Mouse (Mus musculus) ES-Bruce4 (cell line): ENCODE measurements around the gene Znrd1as. TPM values are rescaled to one million over a fixed set of nuclear protein-coding genes. Genes with fewer than 3 reads are reported as not detected.

Experiments used
- H3K27ac ChIP-seq: 2 replicates; pipeline ENCODE4 v1.5.1; 2012; ENCODE audit warnings: low read length, inconsistent platforms; ENCODE audit not compliant: insufficient read depth
- H3K27me3 ChIP-seq: 2 replicates; pipeline ENCODE4 v1.6.1; 2012; ENCODE audit warnings: mild to moderate bottlenecking, low read length, inconsistent platforms; ENCODE audit not compliant: control insufficient read depth, poor library complexity, insufficient read depth, severe bottlenecking
- H3K36me3 ChIP-seq: 2 replicates; pipeline ENCODE4 v1.6.1; 2012; ENCODE audit warnings: inconsistent platforms, mild to moderate bottlenecking, low read length, moderate library complexity; ENCODE audit not compliant: control insufficient read depth, poor library complexity, insufficient read depth, severe bottlenecking
- H3K4me1 ChIP-seq: one replicate; pipeline ENCODE4 v1.8.1; 2011; ENCODE audit warnings: low read length; ENCODE audit not compliant: control insufficient read depth, insufficient read depth
- H3K4me3 ChIP-seq: 2 replicates; pipeline ENCODE4 v1.5.1; 2011; ENCODE audit warnings: low read depth, mild to moderate bottlenecking, low read length
- H3K9ac ChIP-seq: 2 replicates; pipeline ENCODE4 v1.6.1; 2012; ENCODE audit warnings: low read depth, mild to moderate bottlenecking, inconsistent platforms; ENCODE audit not compliant: poor library complexity, severe bottlenecking
- H3K9me3 ChIP-seq: replicated peaks from 2 replicates; pipeline ENCODE4 v1.6.1; 2012; ENCODE audit warnings: mild to moderate bottlenecking, low read length, inconsistent platforms; ENCODE audit not compliant: control insufficient read depth, poor library complexity, insufficient read depth, severe bottlenecking
- CTCF ChIP-seq: IDR thresholded peaks from one replicate; pipeline ENCODE4 v1.8.1; 2011; ENCODE audit warnings: low read depth, low read length
- EP300 ChIP-seq: IDR thresholded peaks from 2 replicates; pipeline ENCODE4 v1.6.1; 2011; ENCODE audit warnings: low read depth, low read length; ENCODE audit not compliant: insufficient read depth
- POLR2A ChIP-seq: IDR thresholded peaks from one replicate; pipeline ENCODE4 v1.8.1; 2011; ENCODE audit warnings: low read length; ENCODE audit not compliant: insufficient read depth
- polyA plus RNA-seq: library from polyadenylated mRNA; stranded (reverse); fragments of >200 nt; gene quantifications from 2 replicates; pipeline ENCODE4 v1.2.4, GENCODE M21; 2011; ENCODE audit warnings: low read depth; ENCODE audit not compliant: missing spikeins, insufficient read depth, insufficient read length

Gene Znrd1as
- polyA plus RNA-seq, 1 experiment, result 30.5 TPM

DNA sequence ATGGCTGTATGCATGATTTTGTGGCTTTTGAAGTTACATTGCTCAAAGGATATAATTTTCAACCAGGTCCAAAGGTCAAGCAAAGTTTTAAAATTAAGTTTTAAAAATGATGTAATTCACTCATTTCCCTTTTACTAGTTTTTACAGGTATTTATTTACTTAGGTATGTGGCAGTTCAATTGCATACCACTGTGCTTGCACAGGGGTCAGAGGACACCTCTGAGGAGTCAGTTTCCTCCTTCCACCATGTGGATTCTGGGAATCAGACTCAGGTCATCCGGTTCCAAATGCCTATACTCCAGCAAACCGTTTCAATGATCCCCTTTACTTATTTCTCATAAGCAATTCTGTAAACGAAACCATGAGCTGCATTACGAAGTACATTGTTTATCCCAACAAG, 35.7 kb upstream of the Znrd1as start:
- H3K4me1 ChIP-seq, result no peaks in the 10 kb centered on the region
- H3K4me3 ChIP-seq, result no peak overlapping the region
- H3K9me3 ChIP-seq, result no peaks in the 10 kb centered on the region
- 0 out of 2 replicates have a peak overlapping the region, but pooled peaks have one; percentile 35 for H3K9ac ChIP-seq
- H3K27ac ChIP-seq, result no peak overlapping the region
- no peaks in the 10 kb centered on the region for H3K36me3 ChIP-seq
- no peaks in the 10 kb centered on the region for H3K27me3 ChIP-seq
- TF ChIP-seq CTCF, result no peak
- TF ChIP-seq EP300, result no peak
- no peak for TF ChIP-seq POLR2A

DNA sequence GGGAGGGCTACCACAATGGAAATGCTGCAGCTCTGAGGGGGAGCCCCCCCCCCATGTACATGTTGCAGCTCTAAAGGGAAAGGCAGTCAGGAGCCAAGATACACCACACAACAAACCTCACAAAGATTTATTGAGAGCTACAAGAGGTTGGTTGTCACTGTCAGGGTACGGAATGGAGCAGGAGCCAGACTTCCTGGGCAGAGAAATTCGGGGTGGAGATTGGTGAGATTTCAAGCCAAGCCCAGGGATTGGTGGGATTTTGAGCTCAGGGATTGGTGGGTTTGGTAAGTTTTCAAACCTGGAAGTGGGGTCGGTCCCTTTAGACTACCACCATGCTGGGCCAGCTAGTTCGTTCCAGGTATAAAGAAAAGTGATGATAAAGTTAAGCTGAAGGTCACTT, 34.9 kb upstream of the Znrd1as start:
- H3K36me3 ChIP-seq, result no peaks in the 10 kb centered on the region
- no peaks in the 10 kb centered on the region for H3K9me3 ChIP-seq
- H3K27me3 ChIP-seq, result no peaks in the 10 kb centered on the region
- H3K9ac ChIP-seq, result 0 out of 2 replicates have a peak overlapping the region, but pooled peaks have one; percentile 35
- no peaks in the 10 kb centered on the region for H3K4me1 ChIP-seq
- peak overlapping the region; percentile 72 for H3K4me3 ChIP-seq
- no peak for TF ChIP-seq POLR2A
- TF ChIP-seq EP300, result no peak
- no peak for TF ChIP-seq CTCF
- no peak overlapping the region for H3K27ac ChIP-seq

DNA sequence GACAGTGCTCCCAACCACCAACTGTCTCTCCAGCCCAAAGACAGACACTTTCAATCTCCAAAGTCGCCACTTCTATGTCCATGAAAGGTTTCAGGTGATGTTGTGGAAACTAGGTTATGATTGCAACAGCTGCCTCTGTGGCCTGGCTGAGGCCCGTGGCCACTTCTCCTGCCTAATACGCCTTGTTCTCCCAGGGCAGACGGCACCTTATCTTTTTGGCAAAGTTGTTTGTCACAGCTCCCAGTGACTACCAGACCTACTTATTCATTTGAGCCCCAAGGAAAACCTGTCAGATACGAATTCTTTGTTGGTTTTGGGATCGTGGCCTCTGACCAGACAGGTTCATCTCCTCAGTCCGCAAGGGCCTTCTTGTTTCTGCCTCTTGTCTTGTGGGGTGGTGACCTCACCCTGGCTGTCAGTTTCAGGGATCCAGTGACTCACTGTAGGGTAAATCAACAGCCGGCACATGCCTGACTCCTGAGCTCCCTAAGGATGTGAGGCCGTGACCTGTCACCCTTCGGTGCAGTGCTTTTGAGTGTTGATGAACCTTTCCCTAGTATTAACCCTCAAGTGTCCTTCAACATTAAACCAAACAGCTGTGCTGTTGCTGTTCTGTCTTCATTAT, 30.8 kb upstream of the Znrd1as start:
- no peak overlapping the region for H3K9ac ChIP-seq
- H3K4me3 ChIP-seq, result no peak overlapping the region
- no peaks in the 10 kb centered on the region for H3K9me3 ChIP-seq
- H3K27ac ChIP-seq, result no peak overlapping the region
- no peaks in the 10 kb centered on the region for H3K4me1 ChIP-seq
- H3K36me3 ChIP-seq, result no peaks in the 10 kb centered on the region
- TF ChIP-seq EP300 (no peak), CTCF (no peak)
- no peaks in the 10 kb centered on the region for H3K27me3 ChIP-seq

DNA sequence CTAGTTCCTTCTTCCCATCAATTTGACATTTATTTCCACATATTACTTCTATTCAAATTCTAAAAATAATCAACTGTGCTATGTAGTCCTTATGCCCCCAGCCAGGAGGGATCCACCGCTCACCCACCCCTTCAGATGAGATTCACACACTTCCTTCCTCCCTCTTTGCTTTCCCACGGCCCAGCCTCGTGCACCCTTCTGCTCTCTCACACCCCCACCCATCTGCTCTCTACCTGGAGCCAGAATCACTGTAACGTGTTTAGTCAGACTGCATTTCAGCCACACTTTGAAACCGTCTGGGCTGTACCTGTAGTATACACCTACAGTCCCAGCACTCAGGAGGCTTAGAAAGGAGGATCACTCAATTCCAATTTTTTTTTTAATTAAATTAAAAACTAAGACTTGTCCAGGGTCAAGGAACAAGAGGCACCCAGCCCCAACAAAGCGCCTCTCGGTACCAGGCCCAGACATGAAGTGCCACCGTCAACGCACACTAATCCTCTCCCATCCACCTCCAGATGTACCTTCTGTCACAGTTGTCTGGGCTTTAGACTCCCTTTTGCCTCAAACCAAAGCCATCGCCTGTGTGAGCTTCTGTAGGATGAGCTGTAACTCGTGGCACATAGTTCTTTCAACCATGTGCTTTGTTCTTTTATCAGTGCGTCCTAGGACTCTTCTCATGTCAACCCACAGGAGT, 29.0 kb upstream of the Znrd1as start:
- no peak overlapping the region for H3K4me3 ChIP-seq
- no peaks in the 10 kb centered on the region for H3K36me3 ChIP-seq
- H3K27ac ChIP-seq, result no peak overlapping the region
- TF ChIP-seq CTCF, result no peak
- no peaks in the 10 kb centered on the region for H3K4me1 ChIP-seq
- H3K9ac ChIP-seq, result no peak overlapping the region
- no peaks in the 10 kb centered on the region for H3K9me3 ChIP-seq
- no peaks in the 10 kb centered on the region for H3K27me3 ChIP-seq

DNA sequence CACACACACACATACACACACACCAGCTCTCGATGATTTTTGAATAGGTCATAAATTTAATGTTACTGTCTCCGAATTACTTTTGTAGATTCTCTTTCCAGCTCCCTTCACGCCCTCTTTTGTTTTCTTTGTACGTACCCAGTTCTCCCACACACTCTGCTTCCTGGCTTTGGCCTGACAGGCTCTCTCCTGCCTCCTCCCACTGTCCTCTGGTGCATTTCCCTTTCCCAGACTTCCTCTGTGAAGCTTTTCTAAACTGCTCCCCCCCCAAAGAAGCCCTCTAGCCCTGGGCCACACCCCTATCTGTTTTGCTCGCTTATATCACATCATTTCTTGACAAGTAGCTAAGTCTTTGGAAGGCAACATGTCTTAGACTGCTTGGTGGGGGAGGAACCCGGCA, 28.2 kb upstream of the Znrd1as start:
- H3K27ac ChIP-seq, result no peak overlapping the region
- H3K4me3 ChIP-seq, result no peak overlapping the region

DNA sequence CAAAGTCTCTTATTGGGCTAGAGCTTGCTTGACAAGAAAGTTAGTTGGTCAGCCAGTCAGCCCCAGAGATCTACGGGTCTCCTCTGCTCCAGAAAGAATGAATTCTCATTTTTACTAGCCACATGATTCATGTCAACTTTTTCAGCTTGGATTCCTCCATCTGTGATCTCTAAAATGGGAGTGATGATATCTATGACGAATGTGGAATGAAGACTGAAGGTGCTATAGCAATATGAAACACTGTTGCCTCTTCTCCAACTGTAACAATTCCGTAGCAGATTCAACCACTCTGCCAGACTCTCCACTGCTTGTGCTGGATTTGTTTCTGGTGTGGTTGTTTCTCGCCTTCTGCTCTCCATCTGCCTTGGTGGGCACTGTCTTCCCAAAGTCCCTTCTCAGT, 27.3 kb upstream of the Znrd1as start:
- H3K4me1 ChIP-seq, result no peaks in the 10 kb centered on the region
- H3K9me3 ChIP-seq, result no peaks in the 10 kb centered on the region
- H3K27ac ChIP-seq, result no peak overlapping the region
- H3K9ac ChIP-seq, result no peak overlapping the region
- no peaks in the 10 kb centered on the region for H3K27me3 ChIP-seq
- TF ChIP-seq POLR2A (no peak), EP300 (no peak), CTCF (no peak)
- no peak overlapping the region for H3K4me3 ChIP-seq
- no peaks in the 10 kb centered on the region for H3K36me3 ChIP-seq

More for the DNA sequence above, 28.2 kb upstream of the Znrd1as start:
- Histone ChIP-seq H3K27me3 (no peaks in the 10 kb centered on the region), H3K9me3 (no peaks in the 10 kb centered on the region), H3K9ac (no peak overlapping the region), H3K36me3 (no peaks in the 10 kb centered on the region), H3K4me1 (no peaks in the 10 kb centered on the region)
- no peak for TF ChIP-seq EP300
- TF ChIP-seq POLR2A, result no peak
- no peak for TF ChIP-seq CTCF
